Mouse (Mus musculus): ENCODE data around the gene Zfp870. TPM values are rescaled to one million over a fixed set of nuclear protein-coding genes. Genes with fewer than 3 reads are reported as not detected.
A peak's percentile ranks its signal among the peaks of the same experiment; 100 is the strongest.

Zfp870 gene
- 10 to 100 TPM in 1 of 26 experiments, 1 to 10 TPM in 23, under 1 TPM in 2; 0.50 to 11.9 (median 3.8) TPM for total RNA-seq (2018; cell fraction: chromatin; rRNA removed)
- 1 to 10 TPM in 18 of 26 experiments, under 1 TPM in 8; 0.25 to 4.6 (median 2.0) TPM for total RNA-seq (2018; cell fraction: cytosol; rRNA removed)
- 1 to 10 TPM in 24 of 26 experiments, under 1 TPM in 2; 0.72 to 8.2 (median 2.5) TPM for total RNA-seq (2018; cell fraction: nucleus; rRNA removed)
- 1.7 to 2.7 TPM (median 1.8 TPM) in 3 replicates for polyA plus RNA-seq (2018)

- H3K27ac ChIP-seq, result peak within 1 kb of the TSS; percentile 38
- 16% methylated on average over 33 of the region's 33 CpGs for WGBS (ENCODE audit: missing documents)
These were observed at the start of gene Zfp870 for GRCm38 (mm10) chr17:32891239-32892180. TSS of gene Zfp870 (minus strand) at chr17:32891642.

GRCm38 (mm10) chr17:32939831-32940230, 48.4 kb upstream of the Zfp870 start:
- WGBS (ENCODE audit: missing documents), result 96% methylated on average over 4 of the region's 4 CpGs
- Histone ChIP-seq H3K79me2 (ENCODE audit: inconsistent target) (no peaks in the 10 kb centered on the region), H3K4me3 (ENCODE audit: inconsistent target) (no peak overlapping the region), H3K27ac (no peak overlapping the region), H3K36me3 (ENCODE audit: inconsistent target) (no peaks in the 10 kb centered on the region)

More at GRCm38 (mm10) chr17:32891239-32892180, at the start of gene Zfp870:
- Histone ChIP-seq H3K36me3 (ENCODE audit: inconsistent target) (no peaks in the 10 kb centered on the region), H3K79me2 (ENCODE audit: inconsistent target) (peaks cover 21% of the 10 kb centered on the region; the same call in 1 of the 2 replicates), H3K4me3 (ENCODE audit: inconsistent target) (peak within 1 kb of the TSS; percentile 91)

GRCm38 (mm10) chr17:32927803-32928202, 36.4 kb upstream of the Zfp870 start:
- H3K36me3 ChIP-seq (ENCODE audit: inconsistent target), result no peaks in the 10 kb centered on the region
- H3K79me2 ChIP-seq (ENCODE audit: inconsistent target), result no peaks in the 10 kb centered on the region
- H3K4me3 ChIP-seq (ENCODE audit: inconsistent target), result no peak overlapping the region
- WGBS (ENCODE audit: missing documents), result 93% methylated on average over 5 of the region's 5 CpGs
- no peak overlapping the region for H3K27ac ChIP-seq

- no peaks in the 10 kb centered on the region for H3K36me3 ChIP-seq (ENCODE audit: inconsistent target)
- no peaks in the 10 kb centered on the region for H3K79me2 ChIP-seq (ENCODE audit: inconsistent target)
- no peak overlapping the region for H3K27ac ChIP-seq
- H3K4me3 ChIP-seq (ENCODE audit: inconsistent target), result peak overlapping the region; percentile 27
- 21% methylated on average over 32 of the region's 32 CpGs for WGBS (ENCODE audit: missing documents)
These were observed 33.3 kb upstream of the Zfp870 start for GRCm38 (mm10) chr17:32924658-32925312.

GRCm38 (mm10) chr17:32923681-32924080, 32.2 kb upstream of the Zfp870 start:
- Histone ChIP-seq H3K79me2 (ENCODE audit: inconsistent target) (no peaks in the 10 kb centered on the region), H3K27ac (no peak overlapping the region), H3K4me3 (ENCODE audit: inconsistent target) (no peak overlapping the region), H3K36me3 (ENCODE audit: inconsistent target) (no peaks in the 10 kb centered on the region)
- WGBS (ENCODE audit: missing documents), result 93% methylated on average over 1 of the region's 1 CpGs

- no peak overlapping the region for H3K27ac ChIP-seq
- H3K79me2 ChIP-seq (ENCODE audit: inconsistent target), result no peaks in the 10 kb centered on the region
- H3K4me3 ChIP-seq (ENCODE audit: inconsistent target), result no peak overlapping the region
- WGBS (ENCODE audit: missing documents), result 59% methylated on average over 2 of the region's 2 CpGs
- no peaks in the 10 kb centered on the region for H3K36me3 ChIP-seq (ENCODE audit: inconsistent target)
These were observed 27.7 kb upstream of the Zfp870 start for GRCm38 (mm10) chr17:32919123-32919522.

- WGBS (ENCODE audit: missing documents), result 78% methylated on average over 2 of the region's 2 CpGs
- Histone ChIP-seq H3K36me3 (ENCODE audit: inconsistent target) (no peaks in the 10 kb centered on the region), H3K79me2 (ENCODE audit: inconsistent target) (no peaks in the 10 kb centered on the region), H3K4me3 (ENCODE audit: inconsistent target) (no peak within 1 kb of the TSS), H3K27ac (no peak within 1 kb of the TSS)
These were observed 25.7 kb upstream of the Zfp870 start, which contains the start of gene Cyp4f14 for GRCm38 (mm10) chr17:32917131-32917530. TSS of gene Cyp4f14 (minus strand) at chr17:32917342.

- Histone ChIP-seq H3K27ac (no peak overlapping the region), H3K36me3 (ENCODE audit: inconsistent target) (no peaks in the 10 kb centered on the region), H3K79me2 (ENCODE audit: inconsistent target) (no peaks in the 10 kb centered on the region), H3K4me3 (ENCODE audit: inconsistent target) (no peak overlapping the region)
- 67% methylated on average over 1 of the region's 1 CpGs for WGBS (ENCODE audit: missing documents)
These were observed 24.6 kb upstream of the Zfp870 start for GRCm38 (mm10) chr17:32916075-32916474.

GRCm38 (mm10) chr17:32906172-32906571, 14.7 kb upstream of the Zfp870 start:
- WGBS (ENCODE audit: missing documents), result 76% methylated on average over 10 of the region's 10 CpGs
- Histone ChIP-seq H3K79me2 (ENCODE audit: inconsistent target) (no peaks in the 10 kb centered on the region), H3K4me3 (ENCODE audit: inconsistent target) (no peak overlapping the region), H3K36me3 (ENCODE audit: inconsistent target) (no peaks in the 10 kb centered on the region), H3K27ac (no peak overlapping the region)

- H3K27ac ChIP-seq, result no peak overlapping the region
- no peaks in the 10 kb centered on the region for H3K36me3 ChIP-seq (ENCODE audit: inconsistent target)
- H3K4me3 ChIP-seq (ENCODE audit: inconsistent target), result no peak overlapping the region
- 19% methylated on average over 17 of the region's 19 CpGs for WGBS (ENCODE audit: missing documents)
- H3K79me2 ChIP-seq (ENCODE audit: inconsistent target), result no peaks in the 10 kb centered on the region
These were observed 13.8 kb upstream of the Zfp870 start for GRCm38 (mm10) chr17:32905239-32905638.

- 50% methylated on average over 2 of the region's 2 CpGs for WGBS (ENCODE audit: missing documents)
- Histone ChIP-seq H3K4me3 (ENCODE audit: inconsistent target) (no peak overlapping the region), H3K79me2 (ENCODE audit: inconsistent target) (no peaks in the 10 kb centered on the region), H3K36me3 (ENCODE audit: inconsistent target) (no peaks in the 10 kb centered on the region), H3K27ac (no peak overlapping the region)
These were observed 13.0 kb upstream of the Zfp870 start for GRCm38 (mm10) chr17:32904414-32904813.

GRCm38 (mm10) chr17:32901751-32902525, 10.5 kb upstream of the Zfp870 start:
- 63% methylated on average over 1 of the region's 1 CpGs for WGBS (ENCODE audit: missing documents)
- Histone ChIP-seq H3K36me3 (ENCODE audit: inconsistent target) (no peaks in the 10 kb centered on the region), H3K4me3 (ENCODE audit: inconsistent target) (no peak overlapping the region), H3K79me2 (ENCODE audit: inconsistent target) (no peaks in the 10 kb centered on the region), H3K27ac (no peak overlapping the region)

GRCm38 (mm10) chr17:32895421-32895820, 4.0 kb upstream of the Zfp870 start:
- 98% methylated on average over 4 of the region's 4 CpGs for WGBS (ENCODE audit: missing documents)
- H3K79me2 ChIP-seq (ENCODE audit: inconsistent target), result peaks cover 10% of the 10 kb centered on the region; the same call in 1 of the 2 replicates
- H3K4me3 ChIP-seq (ENCODE audit: inconsistent target), result no peak overlapping the region
- H3K36me3 ChIP-seq (ENCODE audit: inconsistent target), result no peaks in the 10 kb centered on the region
- no peak overlapping the region for H3K27ac ChIP-seq

GRCm38 (mm10) chr17:32893901-32894300, 2.5 kb upstream of the Zfp870 start:
- 100% methylated on average over 2 of the region's 3 CpGs for WGBS (ENCODE audit: missing documents)

More at GRCm38 (mm10) chr17:32893901-32894300, 2.5 kb upstream of the Zfp870 start:
- Histone ChIP-seq H3K4me3 (ENCODE audit: inconsistent target) (no peak overlapping the region), H3K79me2 (ENCODE audit: inconsistent target) (peaks cover 21% of the 10 kb centered on the region; the same call in 1 of the 2 replicates), H3K27ac (no peak overlapping the region), H3K36me3 (ENCODE audit: inconsistent target) (no peaks in the 10 kb centered on the region)

Measured in macrophage (primary cell).